Mouse (Mus musculus) thymus, postnatal 14 days (tissue): Measurements from ENCODE around the gene Atp1b3.
"Not testable (repeated sequence)": the region's sequence is repeated elsewhere in the genome, so short reads cannot be mapped to it uniquely, and the experiment has no call there.

ENCODE experiments used
- DNase-seq: peaks from one replicate; pipeline ENCODE4 v3.0.0; 2021

Atp1b3 gene

GRCm38 (mm10) chr9:96364141-96364838 lies at the start of gene Atp1b3:
TSS of gene Atp1b3 (minus strand) at chr9:96364442.
- peak; percentile 100 for DNase-seq

DNA sequence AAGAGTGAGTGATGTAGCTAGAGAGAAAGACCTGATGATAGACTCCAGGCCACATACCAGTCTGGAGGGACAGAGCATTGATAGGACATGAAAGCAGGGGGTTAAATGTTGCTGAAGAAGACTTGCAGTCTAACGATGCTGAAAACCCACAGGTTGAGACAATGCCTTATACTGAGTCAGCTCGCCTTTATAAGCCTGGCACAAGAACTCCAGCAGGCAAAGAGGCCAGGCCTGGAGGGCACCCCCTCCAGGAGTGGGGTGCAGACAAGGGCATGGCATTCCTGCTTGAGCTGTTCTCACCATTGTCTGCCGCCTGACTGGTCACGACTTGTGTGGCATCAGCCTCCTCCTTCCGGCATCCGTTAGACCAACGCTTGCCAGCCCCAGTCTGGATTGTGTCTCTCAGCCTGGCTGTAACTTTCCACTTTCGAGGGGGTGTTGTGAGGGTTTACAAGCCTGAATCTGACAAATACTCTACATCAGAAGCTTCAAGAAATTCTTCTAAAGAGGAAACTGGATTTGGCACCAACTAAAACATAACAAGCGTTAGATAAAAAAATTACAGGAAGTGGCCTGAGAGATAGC lies 48.7 kb upstream of the Atp1b3 start:
- DNase-seq, result no peak

- DNase-seq, result no peak
Measured at GRCm38 (mm10) chr9:96404312-96404711, 40.1 kb upstream of the Atp1b3 start.

DNA sequence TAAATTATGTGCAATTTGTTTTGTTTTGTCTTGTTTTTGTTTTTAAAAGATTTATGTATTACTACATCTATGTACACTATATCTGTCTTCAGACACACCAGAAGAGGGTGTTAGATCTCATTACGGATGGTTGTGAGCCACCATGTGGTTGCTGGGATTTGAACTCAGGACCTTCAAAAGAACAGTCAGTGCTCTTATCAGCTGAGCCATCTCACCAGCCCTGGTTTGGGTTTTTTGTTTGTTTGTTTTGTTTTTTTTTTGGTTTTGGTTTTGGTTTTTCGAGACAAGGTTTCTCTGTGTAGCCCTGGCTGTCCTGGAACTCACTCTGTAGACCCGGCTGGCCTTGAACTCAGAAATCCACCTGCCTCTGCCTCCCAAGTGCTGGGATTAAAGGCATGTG lies 35.7 kb upstream of the Atp1b3 start:
- DNase-seq, result not testable (repeated sequence)

DNA sequence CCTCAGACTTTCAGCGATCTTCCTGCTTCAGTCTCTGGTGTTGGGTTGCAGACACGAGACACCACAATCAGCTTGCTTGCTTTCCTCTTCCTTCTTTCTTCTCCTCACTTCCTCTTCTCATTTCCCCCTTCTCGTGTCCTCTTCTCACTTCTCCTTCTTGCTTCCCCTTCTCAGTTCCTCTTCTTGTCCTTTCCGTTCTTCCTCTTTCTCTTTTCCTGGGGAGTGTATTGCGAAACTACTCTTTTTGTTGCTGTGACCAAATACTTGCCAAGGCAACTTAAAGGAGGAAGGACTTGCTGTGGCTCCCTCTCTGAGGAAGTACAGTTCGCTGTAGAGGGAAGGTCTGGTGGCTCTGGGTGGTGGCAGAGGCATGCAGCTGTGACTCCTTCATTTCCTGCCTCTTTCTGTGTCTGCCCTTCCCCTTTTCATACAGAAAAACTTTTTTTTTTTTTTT lies 35.2 kb upstream of the Atp1b3 start:
- peak; percentile 57 for DNase-seq

DNA sequence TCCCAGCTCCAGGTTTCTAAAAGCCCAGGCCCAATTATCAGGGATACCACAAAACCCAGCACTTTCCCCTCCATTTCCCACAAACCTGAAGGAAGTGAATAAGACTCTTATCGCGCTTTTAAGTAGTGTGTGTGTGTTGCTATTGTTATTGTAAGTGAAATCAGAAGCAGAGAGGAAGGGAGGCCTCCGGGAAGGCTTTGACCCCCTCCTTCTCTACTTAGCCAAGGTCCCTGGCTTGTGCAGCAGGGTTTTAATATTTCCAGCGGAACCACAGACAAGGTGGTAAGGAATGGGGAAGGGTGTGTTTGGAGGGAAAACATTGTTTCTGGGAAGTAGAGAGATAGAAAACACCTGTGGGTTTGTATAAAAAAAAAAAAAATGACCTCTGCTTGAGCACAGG lies 34.4 kb upstream of the Atp1b3 start:
- no peak for DNase-seq

- no peak for DNase-seq
Measured at GRCm38 (mm10) chr9:96398165-96398564, 33.9 kb upstream of the Atp1b3 start.

DNA sequence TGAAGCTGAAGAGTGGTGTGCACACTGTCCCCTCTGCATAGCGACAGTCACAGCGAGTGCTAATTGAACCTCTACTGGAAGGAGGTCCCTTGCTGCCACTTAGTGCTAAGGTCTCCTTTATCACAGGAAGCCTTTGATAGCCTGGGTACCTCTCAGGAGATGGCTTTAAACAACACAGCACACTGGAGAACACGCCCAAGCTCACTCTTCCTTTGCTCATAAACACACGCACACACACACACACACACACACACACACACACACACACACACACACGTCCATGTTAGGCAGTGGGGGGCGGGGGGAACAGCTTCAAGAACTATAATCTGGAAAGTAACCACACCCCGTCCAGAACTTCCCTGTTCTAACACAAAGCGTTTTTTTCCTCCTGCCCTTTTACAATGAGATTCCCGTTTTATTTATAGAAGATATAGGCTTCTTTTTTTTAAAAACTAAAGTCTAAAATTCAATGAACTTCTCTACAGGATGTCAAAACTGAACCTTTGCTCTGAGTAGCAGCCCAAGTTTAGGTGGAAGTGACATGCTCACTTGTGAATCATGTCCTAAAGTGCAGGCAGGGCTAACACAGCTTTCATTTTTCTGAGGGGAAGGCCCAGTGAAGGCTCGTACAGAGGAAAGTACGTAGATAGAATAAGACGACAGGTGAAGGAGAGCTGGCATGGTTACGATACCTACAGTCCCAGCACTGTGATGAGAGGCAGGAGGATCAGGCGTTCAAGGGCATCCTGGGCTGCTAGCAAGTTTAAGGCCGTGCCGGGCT lies 30.9 kb upstream of the Atp1b3 start:
- DNase-seq, result peak; percentile 45

GRCm38 (mm10) chr9:96393731-96394235 lies 29.5 kb upstream of the Atp1b3 start:
- no peak for DNase-seq

- no peak for DNase-seq
Measured at GRCm38 (mm10) chr9:96393112-96393511, 28.9 kb upstream of the Atp1b3 start.

- DNase-seq, result no peak
Measured at GRCm38 (mm10) chr9:96391921-96392320, 27.7 kb upstream of the Atp1b3 start.

- DNase-seq, result no peak
Measured at GRCm38 (mm10) chr9:96383714-96384487, 19.7 kb upstream of the Atp1b3 start.

DNA sequence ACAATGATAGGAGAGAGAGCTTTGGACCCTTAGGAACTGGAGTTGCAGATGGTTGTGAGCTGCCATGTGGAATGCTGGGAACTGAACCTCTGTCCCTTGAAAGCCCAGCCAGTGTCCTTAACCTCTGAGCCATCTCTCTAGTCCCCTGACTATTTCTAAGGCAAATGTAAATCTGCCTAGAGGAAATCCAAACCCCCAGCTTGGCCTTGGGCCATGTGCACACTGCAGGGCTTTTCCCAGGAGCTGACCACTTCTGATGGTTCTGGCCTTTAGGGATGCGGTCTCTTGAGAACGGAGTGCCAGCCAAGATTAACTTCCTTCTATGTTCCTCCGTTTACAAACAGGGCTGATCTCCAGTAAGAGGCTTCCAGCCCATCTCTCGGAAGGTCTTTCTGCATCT lies 18.5 kb upstream of the Atp1b3 start:
- no peak for DNase-seq

DNA sequence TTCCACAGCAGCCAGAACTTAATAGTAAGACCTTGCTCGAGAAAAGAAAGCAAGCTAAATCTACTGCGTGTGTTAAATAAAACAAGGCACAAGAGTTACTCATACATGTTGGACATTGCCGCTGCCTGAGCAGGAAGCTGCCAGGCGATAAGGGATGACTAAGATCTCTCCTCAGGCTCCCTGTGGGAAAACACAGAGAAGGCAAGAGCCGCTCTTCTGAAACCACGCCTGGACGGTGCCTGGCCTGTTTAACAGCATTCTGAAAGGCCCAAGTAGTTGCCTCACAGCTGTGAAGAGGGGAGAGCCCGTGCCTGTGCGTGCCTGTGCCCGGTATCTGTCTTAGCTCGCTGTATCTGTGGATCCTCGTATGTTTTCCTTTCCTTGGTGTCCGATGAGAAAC lies 17.2 kb upstream of the Atp1b3 start:
- no peak for DNase-seq

DNA sequence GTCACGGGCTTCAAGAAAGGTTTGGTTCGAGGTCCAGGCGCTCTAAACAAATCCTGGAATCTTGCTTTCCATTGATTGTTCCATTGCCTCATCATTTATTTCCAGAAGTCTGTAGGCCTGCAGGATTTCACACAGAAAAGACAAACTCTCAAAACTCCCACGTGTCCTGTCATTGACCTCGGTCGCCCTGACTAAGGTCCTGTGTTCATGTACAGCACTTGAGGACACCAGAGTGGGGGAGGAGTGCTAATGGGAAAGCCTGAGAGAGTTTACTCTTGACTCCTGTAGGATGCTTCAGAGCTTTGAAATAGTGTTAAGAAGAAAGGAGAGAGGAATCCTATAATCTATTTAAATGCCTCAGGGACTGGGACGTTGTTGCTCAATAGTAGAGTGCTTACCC lies 15.3 kb upstream of the Atp1b3 start:
- DNase-seq, result no peak

- DNase-seq, result no peak
Measured at GRCm38 (mm10) chr9:96378747-96379146, 14.5 kb upstream of the Atp1b3 start.

- DNase-seq, result no peak
Measured at GRCm38 (mm10) chr9:96377096-96377495, 12.9 kb upstream of the Atp1b3 start.

GRCm38 (mm10) chr9:96375819-96376218 lies 11.6 kb upstream of the Atp1b3 start:
- no peak for DNase-seq

DNA sequence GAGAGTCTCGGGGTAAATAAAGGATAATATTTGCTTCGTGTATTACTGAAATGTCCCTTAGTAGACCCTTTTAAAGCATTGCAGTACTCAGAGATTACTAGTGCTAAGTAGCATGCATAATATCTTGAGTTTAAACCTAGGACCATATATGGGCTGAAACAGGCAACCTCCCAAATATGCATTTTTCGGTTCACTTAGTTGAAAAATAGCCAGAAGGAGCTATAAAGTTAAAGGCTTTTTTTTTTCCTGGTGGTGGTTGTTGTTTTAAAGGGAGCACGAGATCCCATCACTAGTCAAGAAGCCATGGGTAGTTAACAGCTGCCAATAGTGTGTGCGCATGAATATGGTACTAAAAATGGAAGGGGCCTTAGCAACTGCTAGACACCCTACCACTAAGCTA lies 6.8 kb upstream of the Atp1b3 start:
- DNase-seq, result no peak

- DNase-seq, result peak; percentile 35
Measured at GRCm38 (mm10) chr9:96369654-96370384, 5.6 kb upstream of the Atp1b3 start.

DNA sequence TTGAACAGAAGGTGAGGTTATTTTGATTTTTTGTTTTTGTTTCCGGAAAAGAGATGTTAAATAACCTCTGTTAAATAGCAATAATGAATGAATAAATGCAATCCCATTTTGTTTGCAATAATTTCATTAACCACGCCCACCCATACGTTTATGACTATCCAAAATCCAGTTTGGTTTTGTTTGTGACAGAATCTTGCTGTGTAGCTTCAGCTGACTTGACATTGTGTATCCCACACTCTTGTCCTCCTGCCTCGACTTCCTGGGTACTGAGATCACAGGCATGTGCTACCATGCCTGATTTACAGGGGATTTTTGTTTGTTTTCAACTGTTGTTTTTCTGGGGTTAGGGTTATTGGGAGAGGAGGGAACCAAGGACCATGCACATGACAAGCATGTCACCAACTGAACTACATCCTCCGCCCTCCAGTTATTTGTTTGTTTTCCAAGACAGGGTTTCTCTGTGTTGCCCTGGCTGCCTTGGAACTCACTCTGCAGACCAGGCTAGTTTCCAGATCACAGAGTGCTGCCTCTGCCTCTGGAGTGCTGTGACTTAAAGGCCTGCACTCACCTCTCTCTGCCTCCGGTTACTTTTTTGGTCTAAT lies 1.1 kb upstream of the Atp1b3 start:
- DNase-seq, result no peak
